Mouse (Mus musculus) heart, embryonic 13.5 days (tissue): ENCODE data around the gene Map7. TPM values are rescaled to one million over a fixed set of nuclear protein-coding genes. Genes with fewer than 3 reads are reported as not detected.

Source experiments
- ATAC-seq: fragments of 200-750 bp; cut with Nextera tagmentation; 2 replicates; pipeline ENCODE4 v1.8.0; 2017; ENCODE audit warnings: moderate TSS enrichment; ENCODE audit not compliant: insufficient number of reproducible peaks, low FRiP score, low TSS enrichment; ENCODE audit errors: extremely low read depth
- H3K27ac ChIP-seq: fragments of 300-500 bp; sonication (generic); replicated peaks from 2 replicates; pipeline ENCODE4 v1.5.1; 2015; ENCODE audit warnings: moderate library complexity, mild to moderate bottlenecking, inconsistent platforms
- H3K27me3 ChIP-seq: fragments of 300-500 bp; sonication (generic); replicated peaks from 2 replicates; pipeline ENCODE4 v1.6.1; 2015; ENCODE audit warnings: mild to moderate bottlenecking, inconsistent platforms
- H3K36me3 ChIP-seq: fragments of 300-500 bp; sonication (generic); 2 replicates; pipeline ENCODE4 v1.6.1; 2015; ENCODE audit warnings: mild to moderate bottlenecking, inconsistent platforms
- H3K4me1 ChIP-seq: fragments of 300-500 bp; sonication (generic); 2 replicates; pipeline ENCODE4 v1.6.1; 2015; ENCODE audit warnings: inconsistent platforms
- H3K4me2 ChIP-seq: fragments of 300-500 bp; sonication (generic); 2 replicates; pipeline ENCODE4 v1.6.1; 2015; ENCODE audit warnings: inconsistent platforms, mild to moderate bottlenecking, moderate library complexity
- H3K4me3 ChIP-seq: fragments of 300-500 bp; sonication (generic); 2 replicates; pipeline ENCODE4 v1.5.1; 2015; ENCODE audit warnings: moderate library complexity, mild to moderate bottlenecking, inconsistent platforms
- H3K9ac ChIP-seq: fragments of 300-500 bp; sonication (generic); 2 replicates; pipeline ENCODE4 v1.6.1; 2015; ENCODE audit warnings: inconsistent platforms, mild to moderate bottlenecking, moderate library complexity
- H3K9me3 ChIP-seq: fragments of 300-500 bp; sonication (generic); 2 replicates; pipeline ENCODE4 v1.6.1; 2016; ENCODE audit warnings: inconsistent platforms
- WGBS: fragments of 180-500 bp; shearing (Covaris S2); methylation state at CpG from one replicate; pipeline ENCODE4 v1.1.7; 2015; ENCODE audit warnings: mixed read lengths; 5-methylcytosine and 5-hydroxymethylcytosine counted together
- polyA plus RNA-seq: library from polyadenylated mRNA; unstranded; fragments of >200 nt; fragmentation: Nextera tagmentation; extraction: Ambion mirVana; gene quantifications from 2 replicates; pipeline ENCODE4 v1.2.1, GENCODE M21; 2015

Gene Map7
- polyA plus RNA-seq, 1 experiment from 2014 or later: 5.9 TPM

GRCm38 (mm10) chr10:20171209-20171608, 22.9 kb downstream of the Map7 start:
- no peak for ATAC-seq

DNA sequence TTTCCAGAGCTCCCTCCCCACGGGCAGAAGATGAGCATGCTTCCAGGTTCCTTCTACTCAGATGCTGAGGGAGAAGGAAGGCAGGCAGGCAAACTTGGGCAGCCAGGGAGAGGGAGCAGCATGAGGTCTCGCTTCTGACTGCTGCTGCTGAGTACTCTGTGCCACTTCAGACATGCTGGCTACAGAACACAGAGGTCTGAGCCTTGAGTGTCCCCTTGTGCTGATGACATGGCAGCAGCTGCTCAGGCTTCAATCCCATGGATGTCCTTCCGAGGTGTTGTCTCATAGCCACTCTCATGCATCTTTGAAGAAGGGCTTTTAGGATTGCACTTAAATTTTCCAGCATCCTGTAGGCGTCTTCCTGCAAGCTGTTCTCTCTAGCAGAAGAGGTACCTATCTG, 23.5 kb downstream of the Map7 start:
- no peak overlapping the region for H3K4me2 ChIP-seq

More at GRCm38 (mm10) chr10:20171209-20171608, 22.9 kb downstream of the Map7 start:
- no peak overlapping the region for H3K9ac ChIP-seq
- no peaks in the 10 kb centered on the region for H3K9me3 ChIP-seq
- H3K4me1 ChIP-seq: peaks cover 24% of the 10 kb centered on the region
- no peak overlapping the region for H3K27ac ChIP-seq
- 0 out of 2 replicates have a peak, but pooled peaks cover under 1% of the 10 kb centered on the region for H3K27me3 ChIP-seq
- no peak overlapping the region for H3K4me3 ChIP-seq
- WGBS: 85% methylated on average over 12 of the region's 12 CpGs
- no peak overlapping the region for H3K4me2 ChIP-seq
- H3K36me3 ChIP-seq: no peaks in the 10 kb centered on the region

DNA sequence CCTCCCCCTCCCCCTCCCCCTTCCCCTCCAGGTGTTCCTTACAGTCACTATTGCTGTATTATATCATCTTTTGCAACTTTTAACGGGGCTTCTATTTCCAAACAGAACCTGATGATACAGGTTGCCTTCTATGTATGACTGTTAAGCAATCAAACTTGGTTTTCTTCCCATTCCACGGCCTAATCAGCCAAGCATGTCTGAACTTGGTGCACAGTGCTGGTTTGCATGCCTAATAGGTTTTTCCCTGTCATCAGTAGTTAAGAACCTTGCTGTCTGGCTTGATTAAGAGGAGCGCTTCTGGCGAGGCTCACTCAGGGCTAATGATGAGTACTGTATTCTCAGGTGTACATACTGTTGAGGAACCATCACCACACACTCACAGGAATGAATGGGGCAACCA, 25.5 kb downstream of the Map7 start:
- Histone ChIP-seq H3K4me3 (no peak overlapping the region), H3K27ac (no peak overlapping the region), H3K9ac (no peak overlapping the region), H3K4me1 (peaks cover 33% of the 10 kb centered on the region), H3K36me3 (no peaks in the 10 kb centered on the region), H3K9me3 (no peaks in the 10 kb centered on the region), H3K27me3 (no peaks in the 10 kb centered on the region), H3K4me2 (no peak overlapping the region)
- WGBS: 71% methylated on average over 4 of the region's 4 CpGs
- no peak for ATAC-seq

More for the DNA sequence above, 23.5 kb downstream of the Map7 start:
- Histone ChIP-seq H3K27ac (no peak overlapping the region), H3K9me3 (no peaks in the 10 kb centered on the region), H3K9ac (no peak overlapping the region), H3K27me3 (no peaks in the 10 kb centered on the region), H3K4me1 (peaks cover 27% of the 10 kb centered on the region), H3K4me3 (no peak overlapping the region), H3K36me3 (no peaks in the 10 kb centered on the region)
- WGBS: 44% methylated on average over 4 of the region's 4 CpGs
- ATAC-seq: no peak

GRCm38 (mm10) chr10:20176054-20176453, 27.8 kb downstream of the Map7 start:
- Histone ChIP-seq H3K4me2 (no peak overlapping the region), H3K9me3 (no peaks in the 10 kb centered on the region), H3K27ac (no peak overlapping the region; the same call in 1 of the 2 replicates), H3K9ac (no peak overlapping the region), H3K4me3 (no peak overlapping the region), H3K4me1 (peaks cover 22% of the 10 kb centered on the region), H3K27me3 (no peaks in the 10 kb centered on the region), H3K36me3 (no peaks in the 10 kb centered on the region)
- 64% methylated on average over 7 of the region's 7 CpGs for WGBS
- ATAC-seq: no peak

GRCm38 (mm10) chr10:20178807-20179605, 30.7 kb downstream of the Map7 start:
- Histone ChIP-seq H3K27ac (no peak overlapping the region), H3K36me3 (no peaks in the 10 kb centered on the region), H3K4me1 (peaks cover 32% of the 10 kb centered on the region), H3K9me3 (no peaks in the 10 kb centered on the region), H3K27me3 (no peaks in the 10 kb centered on the region), H3K4me3 (no peak overlapping the region), H3K9ac (no peak overlapping the region), H3K4me2 (peak overlapping the region; percentile 25; the same call in 1 of the 2 replicates)
- WGBS: 36% methylated on average over 12 of the region's 12 CpGs
- ATAC-seq: no peak

DNA sequence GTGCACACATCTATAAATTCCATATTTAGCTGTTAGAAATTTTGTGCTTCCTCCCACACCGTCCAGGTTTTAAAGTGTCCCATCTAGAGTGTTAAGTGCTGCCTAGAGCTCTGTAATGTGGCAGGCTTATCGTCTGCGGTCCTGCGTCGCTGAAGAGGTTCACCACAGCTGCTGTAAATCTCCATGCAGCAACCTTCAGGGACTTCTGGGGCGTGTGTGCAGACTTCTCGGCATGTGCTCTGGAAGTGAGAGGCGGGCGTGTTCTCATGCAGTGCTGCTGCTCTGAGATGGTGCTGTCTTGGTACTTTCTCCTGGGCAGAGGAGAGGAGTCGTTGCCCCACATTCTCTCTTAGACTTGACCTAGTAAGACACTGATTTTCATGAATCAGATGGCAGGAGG, 32.9 kb downstream of the Map7 start:
- Histone ChIP-seq H3K9me3 (no peaks in the 10 kb centered on the region), H3K9ac (peak overlapping the region; percentile 47; the same call in 1 of the 2 replicates), H3K27me3 (no peaks in the 10 kb centered on the region), H3K36me3 (no peaks in the 10 kb centered on the region), H3K4me3 (no peak overlapping the region), H3K4me1 (peaks cover 40% of the 10 kb centered on the region), H3K27ac (peak overlapping the region; percentile 62), H3K4me2 (peak overlapping the region; percentile 26)
- WGBS: 17% methylated on average over 10 of the region's 10 CpGs
- ATAC-seq: no peak

DNA sequence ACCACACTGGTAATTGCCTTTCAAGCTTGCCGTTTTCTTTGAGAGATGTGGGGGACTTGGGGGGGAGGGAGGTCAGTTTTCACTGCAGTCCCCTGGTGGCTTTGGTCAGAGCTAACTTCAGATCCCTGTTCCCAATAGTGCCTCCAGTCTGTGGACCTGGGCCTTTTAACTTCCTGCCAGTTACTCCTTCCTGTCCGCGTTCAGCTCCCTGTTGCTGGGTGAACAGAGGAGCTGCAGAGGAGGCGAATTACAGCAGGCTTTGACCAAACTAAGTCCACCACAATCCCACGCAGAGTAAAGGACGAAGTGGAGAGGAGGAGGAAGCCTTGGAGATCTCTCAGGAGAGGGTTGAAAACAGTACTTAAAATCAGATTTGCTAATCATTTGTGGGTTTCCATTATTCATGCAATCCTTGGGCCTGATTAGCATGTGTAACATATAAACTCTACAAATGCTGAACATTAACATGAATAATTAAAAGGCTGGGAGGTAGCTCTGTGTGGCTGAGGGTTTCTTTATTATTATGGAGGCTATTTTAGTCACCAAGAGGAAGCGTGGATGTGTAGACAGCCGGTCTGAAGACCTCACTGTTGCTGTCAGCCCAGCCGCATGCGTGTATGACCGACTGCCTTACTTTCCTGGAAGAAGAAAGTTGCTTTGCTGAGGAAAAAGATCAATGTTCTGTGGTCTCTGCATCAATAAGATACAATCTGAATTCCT, 33.6 kb downstream of the Map7 start:
- WGBS: 36% methylated on average over 11 of the region's 11 CpGs
- Histone ChIP-seq H3K9ac (peak overlapping the region; percentile 47; the same call in 1 of the 2 replicates), H3K27ac (peak overlapping the region; percentile 62; the same call in 1 of the 2 replicates), H3K27me3 (no peaks in the 10 kb centered on the region), H3K4me1 (peaks cover 37% of the 10 kb centered on the region), H3K4me2 (peak overlapping the region; percentile 26; the same call in 1 of the 2 replicates), H3K4me3 (no peak overlapping the region), H3K36me3 (no peaks in the 10 kb centered on the region), H3K9me3 (no peaks in the 10 kb centered on the region)
- ATAC-seq: no peak

DNA sequence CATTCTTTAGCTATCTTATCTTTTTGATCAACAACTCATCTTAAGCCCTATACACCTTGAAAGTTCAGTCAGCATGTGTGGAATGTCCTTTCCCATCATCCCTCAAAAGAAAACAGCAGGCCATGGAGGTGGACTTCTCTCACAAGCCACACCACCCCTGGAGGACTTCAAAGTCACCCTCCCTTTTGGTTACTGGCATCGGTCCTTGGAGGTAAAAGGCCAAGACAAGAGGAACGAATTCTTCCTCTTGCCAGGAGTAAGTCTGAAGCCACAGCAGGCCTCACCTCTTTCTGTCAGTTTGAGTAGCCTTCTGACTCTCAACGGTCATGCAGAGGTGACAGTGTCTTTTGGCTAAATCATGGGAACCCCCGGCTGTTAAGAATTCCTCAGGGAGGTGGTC, 36.1 kb downstream of the Map7 start:
- no peak overlapping the region for H3K27ac ChIP-seq
- no peak overlapping the region for H3K9ac ChIP-seq
- H3K36me3 ChIP-seq: no peaks in the 10 kb centered on the region
- peaks cover 29% of the 10 kb centered on the region for H3K4me1 ChIP-seq
- WGBS: 60% methylated on average over 4 of the region's 4 CpGs
- no peaks in the 10 kb centered on the region for H3K9me3 ChIP-seq
- no peak overlapping the region for H3K4me2 ChIP-seq
- no peak overlapping the region for H3K4me3 ChIP-seq
- ATAC-seq: no peak
- no peaks in the 10 kb centered on the region for H3K27me3 ChIP-seq

- Histone ChIP-seq H3K9ac (no peak overlapping the region), H3K9me3 (no peaks in the 10 kb centered on the region), H3K4me2 (no peak overlapping the region), H3K27ac (no peak overlapping the region), H3K36me3 (no peaks in the 10 kb centered on the region), H3K4me1 (peaks cover 33% of the 10 kb centered on the region), H3K4me3 (no peak overlapping the region), H3K27me3 (no peaks in the 10 kb centered on the region)
- no peak for ATAC-seq
- WGBS: 79% methylated on average over 4 of the region's 4 CpGs
Measured at GRCm38 (mm10) chr10:20185264-20185663, 37.0 kb downstream of the Map7 start.

DNA sequence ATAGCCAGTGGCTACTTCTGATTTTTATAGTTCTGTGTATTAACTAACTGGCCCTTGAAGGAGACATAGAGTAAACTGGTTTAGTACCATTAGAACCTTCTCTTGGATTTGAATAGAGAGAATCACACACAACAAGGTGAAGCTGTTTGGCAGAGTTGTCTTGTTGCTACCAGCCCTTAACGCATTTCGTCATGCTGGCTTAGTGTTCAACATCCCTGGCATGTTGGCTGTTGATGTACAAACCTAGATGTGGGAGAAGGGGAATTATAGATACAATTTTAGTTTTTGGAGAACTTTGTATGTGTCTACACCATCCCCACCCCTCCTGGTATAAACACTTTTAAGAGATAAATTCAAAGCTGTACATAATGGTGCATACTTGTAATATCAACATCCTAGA, 37.5 kb downstream of the Map7 start:
- H3K27me3 ChIP-seq: no peaks in the 10 kb centered on the region
- 90% methylated on average over 2 of the region's 2 CpGs for WGBS
- no peak overlapping the region for H3K9ac ChIP-seq
- H3K4me3 ChIP-seq: no peak overlapping the region
- H3K4me1 ChIP-seq: peaks cover 33% of the 10 kb centered on the region
- ATAC-seq: no peak
- no peaks in the 10 kb centered on the region for H3K9me3 ChIP-seq
- no peak overlapping the region for H3K4me2 ChIP-seq
- no peaks in the 10 kb centered on the region for H3K36me3 ChIP-seq
- H3K27ac ChIP-seq: no peak overlapping the region

DNA sequence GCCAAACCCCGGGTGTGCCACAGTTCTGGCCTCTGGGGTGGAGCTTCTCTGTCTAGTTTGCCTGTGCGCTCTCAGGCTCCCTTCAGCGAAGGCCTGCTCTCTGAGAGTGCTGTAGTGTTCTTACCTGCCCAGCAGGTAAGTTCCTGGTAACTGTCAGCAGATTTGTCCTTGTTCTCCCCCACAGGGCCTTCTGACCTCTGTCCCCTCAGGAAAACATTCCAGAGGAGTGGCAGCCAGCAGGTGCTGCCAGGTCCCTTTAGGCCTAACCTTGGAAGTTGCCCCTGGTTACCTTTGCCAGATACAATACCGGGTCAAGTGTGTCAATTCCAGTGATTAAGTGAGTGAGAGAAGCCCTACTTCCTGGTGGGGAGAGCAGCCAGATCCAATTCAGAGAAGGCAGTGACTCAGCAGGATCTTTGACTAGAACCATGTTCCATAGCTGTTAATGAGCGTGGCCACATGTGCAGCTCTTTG, 38.6 kb downstream of the Map7 start:
- H3K9me3 ChIP-seq: no peaks in the 10 kb centered on the region
- no peak overlapping the region for H3K4me2 ChIP-seq
- no peak overlapping the region for H3K9ac ChIP-seq
- H3K36me3 ChIP-seq: no peaks in the 10 kb centered on the region
- no peak overlapping the region for H3K27ac ChIP-seq
- no peak overlapping the region for H3K4me3 ChIP-seq
- H3K4me1 ChIP-seq: peaks cover 23% of the 10 kb centered on the region
- ATAC-seq: no peak
- H3K27me3 ChIP-seq: no peaks in the 10 kb centered on the region
- 74% methylated on average over 5 of the region's 5 CpGs for WGBS
